Mouse (Mus musculus) liver, embryonic 11.5 days (tissue): ENCODE measurements around the gene Fn3k. TPM values are rescaled to one million over a fixed set of nuclear protein-coding genes. Genes with fewer than 3 reads are reported as not detected.

Experiments
- ATAC-seq: fragments of 200-750 bp; cut with Nextera tagmentation; replicated peaks from 2 replicates; pipeline ENCODE4 v1.8.0; 2017; ENCODE audit warnings: moderate number of reproducible peaks, mild to moderate bottlenecking, moderate TSS enrichment, moderate library complexity; ENCODE audit not compliant: low FRiP score
- DNase-seq: peaks from one replicate; pipeline ENCODE4 v3.0.0-alpha.2; 2017; ENCODE audit warnings: low spot score
- H3K27ac ChIP-seq: fragments of 300-500 bp; sonication (generic); 2 replicates; pipeline ENCODE4 v1.5.1; 2014; ENCODE audit warnings: mild to moderate bottlenecking, low read depth, low read length, control low read depth
- H3K27me3 ChIP-seq: fragments of 300-500 bp; sonication (generic); replicated peaks from 2 replicates; pipeline ENCODE4 v1.6.1; 2014; ENCODE audit warnings: low read length, mixed read lengths; ENCODE audit not compliant: control insufficient read depth, insufficient read depth
- H3K36me3 ChIP-seq: fragments of 300-500 bp; sonication (generic); 2 replicates; pipeline ENCODE4 v1.6.1; 2014; ENCODE audit warnings: mild to moderate bottlenecking, low read length, moderate library complexity, mixed read lengths; ENCODE audit not compliant: control insufficient read depth, insufficient read depth
- H3K4me1 ChIP-seq: fragments of 300-500 bp; sonication (generic); replicated peaks from 2 replicates; pipeline ENCODE4 v1.6.1; 2014; ENCODE audit warnings: low read length, mixed read lengths; ENCODE audit not compliant: control insufficient read depth, insufficient read depth
- H3K4me2 ChIP-seq: fragments of 300-500 bp; sonication (generic); 2 replicates; pipeline ENCODE4 v1.6.1; 2014; ENCODE audit warnings: mild to moderate bottlenecking, control low read depth, moderate library complexity
- H3K4me3 ChIP-seq: fragments of 300-500 bp; sonication (generic); 2 replicates; pipeline ENCODE4 v1.5.1; 2014; ENCODE audit warnings: low read depth, low read length, control low read depth
- H3K9ac ChIP-seq: fragments of 300-500 bp; sonication (generic); 2 replicates; pipeline ENCODE4 v1.6.1; 2014; ENCODE audit warnings: low read depth, low read length, control low read depth
- H3K9me3 ChIP-seq: fragments of 300-500 bp; sonication (generic); 2 replicates; pipeline ENCODE4 v1.6.1; 2016; ENCODE audit warnings: low read length, inconsistent platforms, mixed read lengths; ENCODE audit not compliant: control insufficient read depth
- WGBS: fragments of 180-500 bp; shearing (Covaris S2); extraction: QIAGEN DNeasy Blood & Tissue Kit; methylation state at CpG from one replicate; pipeline ENCODE4 v1.1.7; 2014; 5-methylcytosine and 5-hydroxymethylcytosine counted together
- polyA plus RNA-seq: library from polyadenylated mRNA; unstranded; fragments of >200 nt; fragmentation: Nextera tagmentation; extraction: Ambion mirVana; gene quantifications from 2 replicates; pipeline ENCODE4 v1.2.1, GENCODE M21; 2014

Fn3k gene
- 4.7 and 7.8 TPM in 2 replicates for polyA plus RNA-seq

DNA sequence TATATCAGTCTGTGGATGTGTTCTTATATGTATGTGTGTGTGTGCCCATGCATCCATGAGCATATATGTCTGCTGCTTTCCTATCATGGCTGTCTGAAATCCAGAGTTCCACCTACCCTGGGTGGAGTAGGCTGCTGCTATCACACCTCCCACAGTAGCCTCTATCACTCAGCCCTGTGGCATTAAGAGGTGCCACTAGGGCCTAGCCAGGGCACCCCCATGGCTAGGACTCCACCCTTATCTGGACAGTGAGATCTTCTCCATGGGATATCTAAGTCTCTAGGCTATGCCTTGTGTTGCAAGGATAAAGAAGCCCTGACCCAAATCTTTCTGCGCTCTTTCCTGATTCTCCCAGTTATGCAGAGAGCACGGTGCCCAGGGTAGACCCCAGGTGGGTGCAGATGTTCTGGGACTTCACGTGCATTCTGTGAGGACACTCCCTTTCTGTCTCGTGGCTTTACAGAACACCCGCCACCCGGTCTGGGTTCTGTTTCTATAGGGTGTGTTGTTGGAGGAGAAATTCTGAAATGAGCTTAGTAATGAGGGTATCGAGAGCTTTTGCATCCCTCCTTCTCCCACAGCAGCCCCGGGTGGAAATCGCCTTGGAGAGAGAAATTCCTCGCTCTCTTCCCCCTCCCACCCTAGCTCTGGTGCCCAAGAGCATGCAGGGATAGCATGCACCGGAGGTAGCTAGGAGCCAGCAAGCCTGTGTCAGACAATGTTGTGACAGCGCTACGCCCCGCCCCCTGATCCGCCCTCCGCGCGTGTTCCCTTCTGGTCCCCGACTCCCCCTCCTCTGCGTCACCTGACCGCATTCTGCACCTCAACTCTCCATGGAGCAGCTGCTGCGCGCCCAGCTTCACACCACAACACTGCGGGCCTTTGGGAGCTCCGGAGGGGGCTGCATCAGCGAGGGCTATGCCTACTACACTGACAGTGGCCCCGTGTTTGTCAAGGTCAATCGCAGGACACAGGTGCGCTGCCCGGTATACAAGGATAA, at the start of gene Fn3k:
Gene Fn3k, plus strand, starts transcription at position 758 of the 1,000 bp plus-strand sequence.
- H3K9ac ChIP-seq, result peak within 1 kb of the TSS; percentile 52; the same call in 1 of the 2 replicates
- H3K9me3 ChIP-seq, result no peaks in the 10 kb centered on the region
- H3K4me3 ChIP-seq, result peak within 1 kb of the TSS; percentile 44
- 7% methylated on average over 30 of the region's 30 CpGs for WGBS
- DNase-seq, result peak; percentile 73
- H3K27ac ChIP-seq, result peak within 1 kb of the TSS; percentile 87
- H3K36me3 ChIP-seq, result peaks cover 3% of the 10 kb centered on the region; the same call in 1 of the 2 replicates
- ATAC-seq, result peak; percentile 92
- peaks cover 23% of the 10 kb centered on the region for H3K4me1 ChIP-seq
- H3K4me2 ChIP-seq, result peak within 1 kb of the TSS; percentile 69
- H3K27me3 ChIP-seq, result no peaks in the 10 kb centered on the region

DNA sequence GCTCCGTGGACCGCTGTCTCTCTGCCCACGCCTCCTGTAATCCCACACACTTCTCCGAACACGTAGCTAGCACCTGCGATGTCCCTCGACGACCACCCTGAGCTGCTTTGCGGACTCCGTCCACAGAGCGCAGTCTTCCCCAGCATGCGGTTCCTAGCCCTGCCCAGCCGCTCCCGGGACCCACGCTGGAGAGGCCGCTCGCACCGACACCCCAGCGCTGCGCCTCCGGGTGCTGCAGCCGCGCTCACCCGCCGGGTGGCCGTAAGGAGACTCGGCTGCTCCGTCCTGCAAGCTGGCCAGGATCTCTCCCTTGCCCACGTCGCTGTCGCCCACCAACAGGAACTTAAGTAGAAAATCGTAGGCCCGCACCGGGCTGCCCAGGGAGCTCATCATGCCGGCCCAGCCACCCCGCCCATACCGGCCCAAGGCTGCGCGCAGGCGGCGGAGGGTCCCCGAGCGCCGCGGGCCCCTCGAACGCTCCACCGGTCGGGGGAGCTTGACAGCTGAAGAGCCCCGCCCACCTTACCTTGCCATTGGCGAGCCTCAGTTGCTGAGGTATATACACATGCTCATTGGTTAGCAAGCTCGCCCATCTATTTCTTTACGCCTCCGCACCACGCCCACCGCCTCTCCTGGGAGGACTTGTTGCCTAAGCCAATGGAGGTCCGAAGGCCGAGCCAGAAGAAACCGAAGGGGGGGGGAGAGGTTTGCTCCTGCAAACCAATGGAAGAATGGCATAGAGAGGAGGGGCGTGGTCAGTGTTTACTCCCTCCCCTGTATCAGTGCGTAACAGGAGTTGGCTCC, 46.8 kb upstream of the Fn3k start, which contains the start of gene Rab40b:
Gene Rab40b, minus strand, starts transcription at position 502 of the 804 bp plus-strand sequence.
- DNase-seq (peak; percentile 88), ATAC-seq (peak; percentile 99)
- 2% methylated on average over 61 of the region's 61 CpGs for WGBS
- H3K36me3 ChIP-seq, result no peaks in the 10 kb centered on the region
- H3K9ac ChIP-seq, result peak within 1 kb of the TSS; percentile 47
- H3K4me1 ChIP-seq, result no peaks in the 10 kb centered on the region; the same call in 1 of the 2 replicates
- H3K9me3 ChIP-seq, result no peaks in the 10 kb centered on the region
- peaks cover 7% of the 10 kb centered on the region for H3K27me3 ChIP-seq
- H3K4me3 ChIP-seq, result peak within 1 kb of the TSS; percentile 63
- H3K4me2 ChIP-seq, result peak within 1 kb of the TSS; percentile 94
- no peak within 1 kb of the TSS for H3K27ac ChIP-seq

- Histone ChIP-seq H3K27me3 (peaks cover 7% of the 10 kb centered on the region), H3K4me1 (no peaks in the 10 kb centered on the region; the same call in 1 of the 2 replicates), H3K9ac (no peak overlapping the region), H3K27ac (no peak overlapping the region), H3K4me2 (peak overlapping the region; percentile 94), H3K4me3 (peak overlapping the region; percentile 63; the same call in 1 of the 2 replicates), H3K9me3 (no peaks in the 10 kb centered on the region), H3K36me3 (no peaks in the 10 kb centered on the region)
- ATAC-seq (no peak), DNase-seq (no peak)
- WGBS, result 16% methylated on average over 6 of the region's 6 CpGs
These were observed 46.2 kb upstream of the Fn3k start for GRCm38 (mm10) chr11:121388554-121388945.

DNA sequence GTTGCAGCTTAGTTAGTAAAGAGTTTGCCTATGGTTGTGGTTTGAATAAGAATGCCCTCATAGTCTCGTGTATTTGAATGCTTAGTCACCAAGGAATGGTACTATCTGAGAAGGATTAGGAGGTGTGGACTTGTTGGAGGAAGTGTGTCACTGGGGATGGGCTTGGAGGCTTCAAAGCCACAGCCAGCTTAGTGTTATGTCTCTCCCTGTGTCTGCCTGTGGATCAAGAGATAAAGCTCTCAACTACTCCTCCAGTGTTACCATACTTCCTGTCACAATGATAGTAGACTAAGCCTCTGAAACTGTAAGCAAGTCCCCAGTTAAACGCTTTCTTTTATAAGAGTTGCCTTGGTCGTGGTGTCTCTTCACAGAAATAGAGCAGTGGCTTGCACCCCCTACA, 43.9 kb upstream of the Fn3k start:
- H3K36me3 ChIP-seq, result no peaks in the 10 kb centered on the region
- no peak overlapping the region for H3K4me2 ChIP-seq
- ATAC-seq (no peak), DNase-seq (no peak)
- no peak overlapping the region for H3K4me3 ChIP-seq
- H3K9ac ChIP-seq, result no peak overlapping the region
- peaks cover 7% of the 10 kb centered on the region for H3K27me3 ChIP-seq
- H3K9me3 ChIP-seq, result no peaks in the 10 kb centered on the region
- H3K27ac ChIP-seq, result no peak overlapping the region
- H3K4me1 ChIP-seq, result no peaks in the 10 kb centered on the region; the same call in 1 of the 2 replicates
- WGBS, result 43% methylated on average over 3 of the region's 3 CpGs

DNA sequence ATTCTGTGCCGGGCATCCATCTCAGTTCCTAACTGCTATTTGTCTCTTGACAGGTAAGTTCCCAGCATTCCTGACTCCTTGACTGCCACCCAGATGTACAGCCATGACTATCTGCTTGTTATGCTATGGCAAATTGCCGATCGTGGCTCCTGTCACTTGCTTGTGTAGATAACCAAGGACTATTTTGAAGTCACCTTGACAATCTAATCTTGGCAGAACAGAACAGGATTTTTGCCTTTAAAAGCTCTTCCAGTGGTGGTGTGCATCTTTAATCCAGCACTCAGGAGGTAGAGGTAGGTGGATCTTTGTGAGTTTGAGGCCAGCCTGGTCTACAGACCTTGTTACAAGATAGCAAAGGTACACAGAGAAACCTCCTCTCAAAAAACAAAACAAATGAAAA, 42.3 kb upstream of the Fn3k start:
- Histone ChIP-seq H3K27ac (no peak overlapping the region), H3K27me3 (no peaks in the 10 kb centered on the region; the same call in 1 of the 2 replicates), H3K4me1 (no peaks in the 10 kb centered on the region; the same call in 1 of the 2 replicates), H3K9ac (no peak overlapping the region), H3K4me2 (no peak overlapping the region), H3K4me3 (no peak overlapping the region), H3K9me3 (no peaks in the 10 kb centered on the region), H3K36me3 (no peaks in the 10 kb centered on the region)
- ATAC-seq, result no peak
- DNase-seq, result no peak
- WGBS, result 64% methylated on average over 3 of the region's 3 CpGs

- no peak overlapping the region for H3K27ac ChIP-seq
- ATAC-seq (no peak), DNase-seq (no peak)
- 75% methylated on average over 3 of the region's 3 CpGs for WGBS
- no peaks in the 10 kb centered on the region for H3K36me3 ChIP-seq
- no peak overlapping the region for H3K4me2 ChIP-seq
- H3K9ac ChIP-seq, result no peak overlapping the region
- H3K9me3 ChIP-seq, result no peaks in the 10 kb centered on the region
- no peaks in the 10 kb centered on the region for H3K27me3 ChIP-seq
- H3K4me1 ChIP-seq, result no peaks in the 10 kb centered on the region
- H3K4me3 ChIP-seq, result no peak overlapping the region
These were observed 27.2 kb upstream of the Fn3k start for GRCm38 (mm10) chr11:121407366-121408155.

DNA sequence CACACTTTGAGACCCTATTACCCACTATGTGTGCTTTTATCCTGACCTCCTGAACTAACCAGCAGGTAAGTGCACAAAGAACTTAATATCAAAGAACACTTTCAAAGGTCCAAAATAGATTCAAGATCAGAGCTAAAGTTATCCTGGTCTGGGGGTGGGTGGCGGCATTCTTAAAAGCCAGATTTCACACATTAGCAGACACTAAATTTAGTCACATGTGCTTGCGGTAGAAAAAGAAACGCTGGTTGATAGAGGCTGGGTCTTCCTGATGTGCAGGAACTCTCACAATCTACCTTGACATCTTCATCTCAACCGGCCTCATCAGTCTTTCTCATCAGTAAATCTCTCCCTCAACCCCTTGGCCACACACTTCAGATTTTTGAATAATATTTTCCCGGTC, 20.0 kb upstream of the Fn3k start:
- Histone ChIP-seq H3K4me3 (no peak overlapping the region), H3K36me3 (no peaks in the 10 kb centered on the region), H3K4me1 (no peaks in the 10 kb centered on the region), H3K27ac (no peak overlapping the region), H3K4me2 (no peak overlapping the region), H3K9ac (no peak overlapping the region), H3K9me3 (no peaks in the 10 kb centered on the region), H3K27me3 (no peaks in the 10 kb centered on the region)
- no peak for ATAC-seq
- no peak for DNase-seq
- WGBS, result 79% methylated on average over 5 of the region's 5 CpGs

GRCm38 (mm10) chr11:121415351-121415750, 19.4 kb upstream of the Fn3k start:
- no peak overlapping the region for H3K27ac ChIP-seq
- WGBS, result 65% methylated on average over 5 of the region's 5 CpGs
- no peaks in the 10 kb centered on the region for H3K36me3 ChIP-seq
- peaks cover under 1% of the 10 kb centered on the region; the same call in 1 of the 2 replicates for H3K4me1 ChIP-seq
- no peak overlapping the region for H3K9ac ChIP-seq
- ATAC-seq, result no peak
- no peak for DNase-seq
- no peak overlapping the region for H3K4me3 ChIP-seq
- H3K27me3 ChIP-seq, result no peaks in the 10 kb centered on the region
- no peaks in the 10 kb centered on the region for H3K9me3 ChIP-seq
- H3K4me2 ChIP-seq, result no peak overlapping the region
